In the genomic region with DNA sequence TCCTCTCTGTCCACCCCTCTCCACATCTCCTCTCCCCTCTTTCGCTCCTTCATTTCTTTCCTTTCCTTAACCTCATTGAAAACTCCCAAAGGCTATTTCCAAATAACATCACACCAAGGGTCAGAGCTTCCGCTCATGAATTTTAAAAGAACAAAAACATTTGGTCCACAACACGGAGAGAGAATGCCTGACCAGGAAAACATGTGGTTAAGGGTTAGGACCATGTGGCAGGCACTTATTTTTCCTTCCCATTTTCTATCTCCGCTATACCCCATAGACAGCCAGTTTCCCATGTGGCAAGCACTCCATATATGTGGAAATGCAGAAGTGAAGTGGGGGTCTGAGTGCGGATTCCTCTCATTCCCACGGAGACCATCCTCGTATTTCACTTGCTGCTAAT, we compare ENCODE assay signal across 26 mouse cellular contexts.
A peak's percentile ranks its signal among the peaks of the same experiment; 100 is the strongest.
DNase-seq lines count a peak whose midpoint lies in the region; ATAC-seq lines count a peak whose summit lies in the region.
"Had no signal": no experiment of that assay in that cellular context is flagged by ENCODE, and none has a peak within 500 bp of the region (broad histone marks: within the 10 kb centered on the region; RNA-seq: fewer than 3 reads in every experiment).

No protein-coding gene starts in this region.

- no peak overlapping the region for H3K27ac ChIP-seq in embryonic facial prominence, embryonic 10.5 days (replicated peaks)
- H3K27ac ChIP-seq: embryonic facial prominence, embryonic 12.5 days; forebrain, embryonic 13.5 days; forebrain, embryonic 15.5 days had no signal

- 85% methylated on average over 7 of the region's 7 CpGs for WGBS in embryonic facial prominence, embryonic 10.5 days

- no peaks in the 10 kb centered on the region for H3K36me3 ChIP-seq in embryonic facial prominence, embryonic 10.5 days (replicated peaks)
- H3K36me3 ChIP-seq: embryonic facial prominence, embryonic 12.5 days; forebrain, embryonic 15.5 days; G1E had no signal

- DNase-seq in kidney, adult 9 months: peak; percentile 17
- DNase-seq in kidney, postnatal 25 days: no peak
- peak; percentile 92 for DNase-seq in 3T3-L1 (ENCODE audit: low read depth, low spot score)
- DNase-seq in adipocyte (ENCODE audit: low spot score): peak; percentile 93
- no peak for DNase-seq in embryonic facial prominence, embryonic 10.5 days (ENCODE audit: low spot score)
- DNase-seq: adrenal gland, adult 2 months; adrenal gland, postnatal 10 days; adrenal gland, postnatal 25 days; B cell, adult 2 months; cerebellum, adult 11 months; cerebellum, adult 18-20 months; cerebellum, adult 8-10 months; cerebellum, adult 9-11 months; cerebellum, postnatal 14 days; cerebellum, postnatal 36 days; embryo, embryonic 11 days; forebrain, postnatal 0 days had no signal

- no peak overlapping the region for H3K4me3 ChIP-seq in embryonic facial prominence, embryonic 10.5 days
- H3K4me3 ChIP-seq: embryonic facial prominence, embryonic 12.5 days; forebrain, embryonic 13.5 days; forebrain, embryonic 15.5 days had no signal

- ATAC-seq in megakaryocyte progenitor cell, adult 5-6 weeks (replicated peaks; ENCODE audit: poor library complexity): 0 out of 2 replicates have a peak, but pooled peaks have one; percentile 39
- no peak for ATAC-seq in megakaryocyte, adult 5-6 weeks (ENCODE audit: poor library complexity, severe bottlenecking)
- ATAC-seq: activated CD4-positive, CD25-positive, alpha-beta regulatory T cell, adult 4 months; CD4-positive, CD25-positive, alpha-beta regulatory T cell, adult 4 months; forebrain, embryonic 13.5 days; forebrain, embryonic 15.5 days; forebrain, postnatal 0 days; Patski had no signal

- peaks cover 16% of the 10 kb centered on the region for H3K4me1 ChIP-seq in embryonic facial prominence, embryonic 10.5 days
- H3K4me1 ChIP-seq: embryonic facial prominence, embryonic 12.5 days; forebrain, embryonic 13.5 days; forebrain, embryonic 15.5 days had no signal

- no peaks in the 10 kb centered on the region for H3K27me3 ChIP-seq in embryonic facial prominence, embryonic 10.5 days (replicated peaks; ENCODE audit: low read depth, poor library complexity, severe bottlenecking)
- H3K27me3 ChIP-seq: embryonic facial prominence, embryonic 12.5 days; forebrain, embryonic 13.5 days; forebrain, embryonic 15.5 days; Patski had no signal

- H3K9me3 ChIP-seq in embryonic facial prominence, embryonic 10.5 days: no peaks in the 10 kb centered on the region
- H3K9me3 ChIP-seq: embryonic facial prominence, embryonic 12.5 days; forebrain, embryonic 13.5 days; forebrain, embryonic 15.5 days; G1E had no signal

Comparison
In these comparisons a context has a peak if more than half of its experiments do, and no peak if none do; other contexts are left out.
1. DNase-seq: peak in kidney, adult 9 months (single experiment), 3T3-L1 (single experiment) and adipocyte (single experiment); none in kidney, postnatal 25 days (0 of 2) and embryonic facial prominence, embryonic 10.5 days (single experiment).